Mouse (Mus musculus) adrenal gland, postnatal 14 days (tissue): ENCODE data around the gene Rhobtb3. TPM values are rescaled to one million over a fixed set of nuclear protein-coding genes. Genes with fewer than 3 reads are reported as not detected.

ENCODE experiments used
- DNase-seq: peaks from one replicate; pipeline ENCODE4 v3.0.0; 2021; ENCODE audit warnings: mixed read lengths
- long read RNA-seq, 2 experiments: library from polyadenylated mRNA; stranded (forward); transcript quantifications; one replicate each; pipeline ENCODE4 v2.0.0; 2021
- total RNA-seq: library from RNA; stranded (reverse); gene quantifications from 2 replicates; pipeline ENCODE4 v1.2.3, GENCODE M21; 2021

The Rhobtb3 gene
- total RNA-seq, result 10.6 and 11.7 TPM in 2 replicates
- long read RNA-seq, experiment 1, full-length matches to known transcripts, result 2 of 8 reads
- long read RNA-seq, experiment 1, partial matches to known transcripts, result 4 of 8 reads
- long read RNA-seq, experiment 1, other reads (novel, unspliced or antisense), result 2 of 8 reads
- long read RNA-seq, experiment 2, full-length matches to known transcripts, result 7 of 10 reads
- long read RNA-seq, experiment 2, partial matches to known transcripts, result 0 of 10 reads
- long read RNA-seq, experiment 2, other reads (novel, unspliced or antisense), result 3 of 10 reads

- peak; percentile 89 for DNase-seq
Measured at GRCm38 (mm10) chr13:75943189-75944043, at the start of gene Rhobtb3. Rhobtb3 (minus strand) TSS chr13:75943925.

GRCm38 (mm10) chr13:75992169-75993028, 48.7 kb upstream of the Rhobtb3 start:
- peak; percentile 35 for DNase-seq

- DNase-seq, result no peak
Measured at GRCm38 (mm10) chr13:75988096-75988495, 44.4 kb upstream of the Rhobtb3 start.

- peak; percentile 7 for DNase-seq
Measured at GRCm38 (mm10) chr13:75981901-75982300, 38.2 kb upstream of the Rhobtb3 start.

- DNase-seq, result no peak
Measured at GRCm38 (mm10) chr13:75976649-75977048, 32.9 kb upstream of the Rhobtb3 start.

- no peak for DNase-seq
Measured at GRCm38 (mm10) chr13:75976218-75976617, 32.5 kb upstream of the Rhobtb3 start.

GRCm38 (mm10) chr13:75975629-75976028, 31.9 kb upstream of the Rhobtb3 start:
- DNase-seq, result no peak

GRCm38 (mm10) chr13:75974481-75974880, 30.8 kb upstream of the Rhobtb3 start:
- DNase-seq, result no peak

- DNase-seq, result no peak
Measured at GRCm38 (mm10) chr13:75966850-75967249, 23.1 kb upstream of the Rhobtb3 start, which contains the start of gene Spata9. Spata9 (plus strand) TSS chr13:75967150.

GRCm38 (mm10) chr13:75955357-75955992, 11.8 kb upstream of the Rhobtb3 start:
- no peak for DNase-seq

GRCm38 (mm10) chr13:75950295-75950694, 6.6 kb upstream of the Rhobtb3 start:
- no peak for DNase-seq

- no peak for DNase-seq
Measured at GRCm38 (mm10) chr13:75944044-75944820, 507 bp upstream of the Rhobtb3 start.

- DNase-seq, result no peak
Measured at GRCm38 (mm10) chr13:75942731-75943130, 994 bp downstream of the Rhobtb3 start.

GRCm38 (mm10) chr13:75941518-75942295, 2.0 kb downstream of the Rhobtb3 start:
- DNase-seq, result no peak

- DNase-seq, result no peak
Measured at GRCm38 (mm10) chr13:75940791-75941517, 2.8 kb downstream of the Rhobtb3 start.

- DNase-seq, result no peak
Measured at GRCm38 (mm10) chr13:75938866-75939265, 4.9 kb downstream of the Rhobtb3 start.

GRCm38 (mm10) chr13:75933287-75933686, 10.4 kb downstream of the Rhobtb3 start:
- DNase-seq, result no peak

GRCm38 (mm10) chr13:75931073-75931472, 12.7 kb downstream of the Rhobtb3 start:
- DNase-seq, result peak; percentile 44

- no peak for DNase-seq
Measured at GRCm38 (mm10) chr13:75930660-75931059, 13.1 kb downstream of the Rhobtb3 start.
